Mouse (Mus musculus) left cerebral cortex, postnatal 14 days (tissue): ENCODE results near the gene Gm20897. TPM values are rescaled to one million over a fixed set of nuclear protein-coding genes. Genes with fewer than 3 reads are reported as not detected.
"Not testable (repeated sequence)": the region's sequence is repeated elsewhere in the genome, so short reads cannot be mapped to it uniquely, and the experiment has no call there.

Source experiments
- DNase-seq, 2 experiments: peaks; one replicate each; pipeline ENCODE4 v3.0.0; 2021 to 2022; ENCODE audit warnings: low spot score in 2 of 2, mixed read lengths in 1 of 2
- intact Hi-C: fragments of 180-260 bp; cut with DNase I; formaldehyde crosslinking; loops from one replicate; pipeline ENCODE4 v1.15.1; 2025
- long read RNA-seq, 2 experiments: library from polyadenylated mRNA; stranded (forward); transcript quantifications; one replicate each; pipeline ENCODE4 v2.0.0; 2021
- total RNA-seq, 2 experiments: library from RNA; stranded (reverse); gene quantifications; 2 replicates each; pipeline ENCODE4 v1.2.3; 2021

Gene Gm20897
- total RNA-seq, result not detected
- long read RNA-seq, experiment 1, result 0 reads
- long read RNA-seq, experiment 2, result 0 reads

DNA sequence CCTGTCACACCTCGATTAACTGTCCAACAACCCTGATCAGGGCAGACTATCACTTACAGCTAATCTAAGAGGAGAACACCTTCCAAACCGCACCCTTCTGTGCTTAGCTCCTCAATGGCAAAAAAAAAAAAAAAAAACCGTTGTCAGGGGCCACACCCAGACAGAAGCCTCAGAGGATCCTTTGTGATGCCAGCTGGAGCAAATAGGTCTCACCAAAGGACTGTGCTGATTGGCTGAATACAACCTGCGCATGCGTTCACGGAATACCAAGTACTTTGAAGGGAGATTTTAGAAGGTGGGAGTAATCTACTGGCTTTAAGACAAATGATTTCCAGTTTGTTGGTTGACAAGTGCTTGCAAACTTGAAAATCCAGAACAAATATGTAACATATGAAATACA, at the start of gene Gm20897:
Gene Gm20897 (minus strand): TSS at position 101 of the 400 bp plus-strand sequence.
- intact Hi-C loops, DNase-seq: not testable (repeated sequence)

Other genes starting within 250 kb of the Gm20897 start
- gene Gm21732, start 73.5 kb upstream of the Gm20897 start, total RNA-seq, result not detected